ENCODE assay signal across 8 mouse cellular contexts in the genomic region with DNA sequence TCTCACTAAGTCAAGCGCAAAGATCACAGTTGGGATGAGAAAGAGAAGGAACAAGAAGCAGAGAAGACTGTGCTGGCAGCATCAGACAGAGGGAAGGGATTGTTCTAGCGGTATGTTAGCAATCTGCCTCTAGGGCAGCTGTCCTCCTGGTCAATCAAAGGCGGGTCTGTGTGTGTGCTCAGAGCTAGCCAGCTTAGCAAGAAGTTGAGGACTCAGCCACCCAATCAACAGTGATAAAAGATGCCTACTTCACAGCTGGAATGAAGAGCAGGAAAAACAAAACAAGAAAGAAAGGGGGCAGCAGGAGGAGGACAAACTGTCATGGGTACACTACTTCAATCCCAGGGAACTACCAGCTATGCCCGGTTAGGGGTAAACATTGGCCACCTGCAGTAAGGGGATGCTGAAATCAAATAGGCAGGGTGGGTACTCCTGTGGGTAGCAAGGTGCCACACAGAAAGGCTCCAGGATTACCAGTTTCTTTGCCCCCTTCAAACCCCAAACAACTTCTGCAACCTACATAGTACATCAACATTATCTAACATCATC. TPM values are rescaled to one million over a fixed set of nuclear protein-coding genes. Genes with fewer than 3 reads are reported as not detected.
DNase-seq lines count a peak whose midpoint lies in the region; ATAC-seq and TF ChIP-seq lines count a peak whose summit lies in the region.

No protein-coding gene starts in this region.

- H3K4me2 ChIP-seq in forebrain, embryonic 11.5 days (ENCODE audit: low read depth, low read length, severe bottlenecking) = peak overlapping the region; percentile 33
- H3K4me2 ChIP-seq in limb, embryonic 14.5 days (replicated peaks; ENCODE audit: low read depth, low read length, severe bottlenecking) = peak overlapping the region; percentile 15; the same call in 1 of the 2 replicates
- H3K4me2 ChIP-seq in neural tube, embryonic 14.5 days (ENCODE audit: low read depth, low read length) = peak overlapping the region; percentile 26; the same call in 1 of the 2 replicates

- TF ChIP-seq POLR2A in limb, embryonic 14.5 days (IDR thresholded peaks at IDR 0.05; ENCODE audit: borderline replicate concordance, extremely low read depth, insufficient read depth, insufficient read length) = no peak

- peaks cover 24% of the 10 kb centered on the region for H3K4me1 ChIP-seq in forebrain, embryonic 11.5 days (replicated peaks; ENCODE audit: control insufficient read depth, insufficient read depth, low read length)
- H3K4me1 ChIP-seq in limb, embryonic 14.5 days (ENCODE audit: control insufficient read depth, insufficient read depth, low read length) = peaks cover 50% of the 10 kb centered on the region
- H3K4me1 ChIP-seq in neural tube, embryonic 14.5 days (ENCODE audit: control insufficient read depth, insufficient read depth, low read length) = peaks cover 36% of the 10 kb centered on the region; the same call in 1 of the 2 replicates

- no peaks in the 10 kb centered on the region for H3K9me3 ChIP-seq in forebrain, embryonic 11.5 days (ENCODE audit: control insufficient read depth, low read length)
- no peaks in the 10 kb centered on the region for H3K9me3 ChIP-seq in limb, embryonic 14.5 days (ENCODE audit: control insufficient read depth, low read length)
- H3K9me3 ChIP-seq in neural tube, embryonic 14.5 days (ENCODE audit: control insufficient read depth, low read length) = no peaks in the 10 kb centered on the region

- H3K4me3 ChIP-seq in forebrain, embryonic 11.5 days (ENCODE audit: low read depth, low read length) = no peak overlapping the region
- H3K4me3 ChIP-seq in limb, embryonic 14.5 days (replicated peaks; ENCODE audit: low read length) = no peak overlapping the region
- H3K4me3 ChIP-seq in neural tube, embryonic 14.5 days (ENCODE audit: low read depth, low read length) = no peak overlapping the region

- peak; percentile 45 for ATAC-seq in forebrain, embryonic 11.5 days (replicated peaks; ENCODE audit: low FRiP score)
- no peak for ATAC-seq in limb, embryonic 14.5 days (ENCODE audit: low FRiP score, low read depth)
- peak; percentile 33; the same call in 1 of the 2 replicates for ATAC-seq in neural tube, embryonic 14.5 days (ENCODE audit: low read depth)

- peak; percentile 38 to 42 for DNase-seq in right cerebral cortex, postnatal 10 days (ENCODE audit: low spot score in 2 of 2)
- no peak for DNase-seq in right cerebral cortex, postnatal 14 days
- DNase-seq in forebrain, embryonic 11.5 days (ENCODE audit: low spot score) = no peak
- DNase-seq in limb, embryonic 14.5 days (ENCODE audit: low spot score) = peak; percentile 51
- DNase-seq in adrenal gland, adult 18-20 months (ENCODE audit: low spot score in 2 of 2) = no peak
- DNase-seq in cerebellum, adult 18-20 months = no peak
- DNase-seq in urinary bladder, postnatal 10 days (ENCODE audit: low spot score) = no peak

- no peaks in the 10 kb centered on the region for H3K36me3 ChIP-seq in forebrain, embryonic 11.5 days (ENCODE audit: control insufficient read depth, insufficient read depth, low read length)
- H3K36me3 ChIP-seq in limb, embryonic 14.5 days (ENCODE audit: control insufficient read depth, insufficient read depth, low read length) = no peaks in the 10 kb centered on the region
- H3K36me3 ChIP-seq in neural tube, embryonic 14.5 days (ENCODE audit: control insufficient read depth, insufficient read depth, low read length) = no peaks in the 10 kb centered on the region; the same call in 1 of the 2 replicates

- WGBS in forebrain, embryonic 11.5 days = 28% methylated on average over 4 of the region's 4 CpGs
- 24% methylated on average over 4 of the region's 4 CpGs for WGBS in limb, embryonic 14.5 days
- WGBS in neural tube, embryonic 14.5 days = 30% methylated on average over 4 of the region's 4 CpGs

- H3K27ac ChIP-seq in forebrain, embryonic 11.5 days (ENCODE audit: low read depth, low read length) = peak overlapping the region; percentile 86
- peak overlapping the region; percentile 85 for H3K27ac ChIP-seq in limb, embryonic 14.5 days (replicated peaks; ENCODE audit: low read depth, low read length)
- peak overlapping the region; percentile 88 for H3K27ac ChIP-seq in neural tube, embryonic 14.5 days (ENCODE audit: low read depth, low read length)

- H3K9ac ChIP-seq in forebrain, embryonic 11.5 days (ENCODE audit: low read length) = peak overlapping the region; percentile 20; the same call in 1 of the 2 replicates
- no peak overlapping the region for H3K9ac ChIP-seq in limb, embryonic 14.5 days (ENCODE audit: low read depth, low read length, severe bottlenecking)
- H3K9ac ChIP-seq in neural tube, embryonic 14.5 days (replicated peaks; ENCODE audit: low read depth, low read length) = no peak overlapping the region

- H3K27me3 ChIP-seq in forebrain, embryonic 11.5 days (ENCODE audit: control insufficient read depth, insufficient read depth, low read length) = no peaks in the 10 kb centered on the region
- H3K27me3 ChIP-seq in limb, embryonic 14.5 days (ENCODE audit: control insufficient read depth, insufficient read depth, low read length) = no peaks in the 10 kb centered on the region
- no peaks in the 10 kb centered on the region for H3K27me3 ChIP-seq in neural tube, embryonic 14.5 days (ENCODE audit: control insufficient read depth, insufficient read depth, low read length)

RNA-seq across cellular contexts. Expression of a gene that starts 15.6 kb away (rescaled TPM):
- polyA plus RNA-seq in forebrain, embryonic 11.5 days (2014; fragmentation: Nextera tagmentation; extraction: Ambion mirVana) = 33.4 and 36.2 TPM in 2 replicates
- polyA plus RNA-seq in limb, embryonic 14.5 days (2012; rRNA removed) = 85.0 and 92.1 TPM in 2 replicates
- polyA plus RNA-seq in limb, embryonic 14.5 days (2014; fragmentation: Nextera tagmentation; extraction: Ambion mirVana) = 46.0 and 47.7 TPM in 2 replicates
- 30.1 and 40.4 TPM in 2 replicates for polyA plus RNA-seq in neural tube, embryonic 14.5 days (2014; fragmentation: Nextera tagmentation; extraction: Ambion mirVana)
- 100 to 1,000 TPM; 123 to 129 TPM for total RNA-seq in adrenal gland, adult 18-20 months (2021)

RNA-seq across cellular contexts. Expression of a gene that starts 23.9 kb away (rescaled TPM):
- polyA plus RNA-seq in forebrain, embryonic 11.5 days (2014; fragmentation: Nextera tagmentation; extraction: Ambion mirVana) = 0.36 and 0.77 TPM in 2 replicates
- 0.01 TPM in 1 of 2 replicates, not detected in the other for polyA plus RNA-seq in limb, embryonic 14.5 days (2012; rRNA removed)
- polyA plus RNA-seq in limb, embryonic 14.5 days (2014; fragmentation: Nextera tagmentation; extraction: Ambion mirVana) = 0.14 and 0.15 TPM in 2 replicates
- polyA plus RNA-seq in neural tube, embryonic 14.5 days (2014; fragmentation: Nextera tagmentation; extraction: Ambion mirVana) = 0.24 and 0.44 TPM in 2 replicates
- under 1 TPM in 1 of 2 experiments, not detected in 1; 0.10 TPM for total RNA-seq in adrenal gland, adult 18-20 months (2021)

RNA-seq across cellular contexts. Expression of a gene that starts 35.6 kb away (rescaled TPM):
- polyA plus RNA-seq in forebrain, embryonic 11.5 days (2014; fragmentation: Nextera tagmentation; extraction: Ambion mirVana) = 494 and 502 TPM in 2 replicates
- polyA plus RNA-seq in limb, embryonic 14.5 days (2012; rRNA removed) = 224 and 297 TPM in 2 replicates
- polyA plus RNA-seq in limb, embryonic 14.5 days (2014; fragmentation: Nextera tagmentation; extraction: Ambion mirVana) = 274 and 276 TPM in 2 replicates
- 163 and 181 TPM in 2 replicates for polyA plus RNA-seq in neural tube, embryonic 14.5 days (2014; fragmentation: Nextera tagmentation; extraction: Ambion mirVana)
- 10 to 100 TPM; 21.9 to 28.8 TPM for total RNA-seq in adrenal gland, adult 18-20 months (2021)

RNA-seq across cellular contexts. Expression of a gene that starts 42.8 kb away (rescaled TPM):
- polyA plus RNA-seq in forebrain, embryonic 11.5 days (2014; fragmentation: Nextera tagmentation; extraction: Ambion mirVana) = not detected in 2 replicates
- polyA plus RNA-seq in limb, embryonic 14.5 days (2012; rRNA removed) = not detected in 2 replicates
- polyA plus RNA-seq in limb, embryonic 14.5 days (2014; fragmentation: Nextera tagmentation; extraction: Ambion mirVana) = not detected in 2 replicates
- 0.13 TPM in 1 of 2 replicates, not detected in the other for polyA plus RNA-seq in neural tube, embryonic 14.5 days (2014; fragmentation: Nextera tagmentation; extraction: Ambion mirVana)
- not detected for total RNA-seq in adrenal gland, adult 18-20 months (2021)

RNA-seq across cellular contexts. Expression of a gene that starts 43.2 kb away (rescaled TPM):
- polyA plus RNA-seq in forebrain, embryonic 11.5 days (2014; fragmentation: Nextera tagmentation; extraction: Ambion mirVana) = 68.3 and 69.2 TPM in 2 replicates
- 20.4 and 20.7 TPM in 2 replicates for polyA plus RNA-seq in limb, embryonic 14.5 days (2012; rRNA removed)
- polyA plus RNA-seq in limb, embryonic 14.5 days (2014; fragmentation: Nextera tagmentation; extraction: Ambion mirVana) = 33.6 and 33.7 TPM in 2 replicates
- polyA plus RNA-seq in neural tube, embryonic 14.5 days (2014; fragmentation: Nextera tagmentation; extraction: Ambion mirVana) = 61.5 and 64.5 TPM in 2 replicates
- 10 to 100 TPM; 22.7 to 25.9 TPM for total RNA-seq in adrenal gland, adult 18-20 months (2021)

Comparison
In these comparisons a context has a peak if more than half of its experiments do, and no peak if none do; other contexts are left out.
1. DNase-seq: peak in right cerebral cortex, postnatal 10 days (2 of 2) and limb, embryonic 14.5 days (single experiment); none in right cerebral cortex, postnatal 14 days (single experiment), forebrain, embryonic 11.5 days (single experiment), adrenal gland, adult 18-20 months (0 of 2), cerebellum, adult 18-20 months (0 of 2) and urinary bladder, postnatal 10 days (single experiment).
2. Peak in every context shown above with its lines, with median percentiles within 50 percentile points of each other: H3K27ac ChIP-seq and H3K4me2 ChIP-seq.